Mouse (Mus musculus) kidney, adult 2 months (tissue): ENCODE data around the gene Timm44.

Experiments
- CTCF ChIP-seq: fragments of 200-500 bp; conservative IDR thresholded peaks from 2 replicates; pipeline ENCODE4 v1.5.1; 2011; ENCODE audit warnings: low read depth, mild to moderate bottlenecking, control low read depth, low read length, moderate library complexity, mixed read lengths; ENCODE audit not compliant: insufficient read depth, insufficient read length
- POLR2A ChIP-seq: fragments of 200-500 bp; IDR thresholded peaks from one replicate; pipeline ENCODE4 v1.6.1; 2011; ENCODE audit warnings: low read depth, low read length, control low read depth

DNA sequence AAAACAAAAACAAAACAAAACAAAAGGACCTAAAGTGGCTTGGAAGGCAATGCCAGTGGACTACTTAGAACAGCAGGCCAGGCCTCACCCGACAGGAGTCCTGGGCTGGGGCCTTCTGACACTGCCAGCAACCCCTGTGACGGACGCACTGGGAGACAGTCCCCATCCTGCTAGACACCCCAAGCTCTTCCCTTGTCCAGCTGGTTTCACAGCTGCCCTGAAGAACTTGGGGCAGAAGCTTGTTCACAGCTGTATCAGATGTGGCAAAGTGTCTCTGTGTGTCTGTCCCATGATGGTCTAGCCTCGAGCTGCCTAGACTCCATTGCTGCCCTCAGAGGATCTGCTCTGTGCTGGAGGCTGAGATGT is 15.9 kb downstream of the Timm44 start:
- TF ChIP-seq POLR2A (no peak), CTCF (no peak)
